Mouse (Mus musculus) cerebellum, adult (tissue): ENCODE data around the gene Magi1.
"Not testable (repeated sequence)": the region's sequence is repeated elsewhere in the genome, so short reads cannot be mapped to it uniquely, and the experiment has no call there.

Experiments used
- ATAC-seq: cut with Nextera tagmentation; 2 replicates; pipeline ENCODE4 v1.9.2; 2017; ENCODE audit warnings: mild to moderate bottlenecking, moderate library complexity, mixed read lengths; ENCODE audit not compliant: insufficient number of reproducible peaks, low FRiP score, low TSS enrichment

Gene Magi1

GRCm38 (mm10) chr6:93716686-93717625, 566.8 kb downstream of the Magi1 start:
- ATAC-seq = no peak

GRCm38 (mm10) chr6:93715181-93716180, 568.2 kb downstream of the Magi1 start:
- no peak for ATAC-seq

- ATAC-seq = no peak
Measured at GRCm38 (mm10) chr6:93704350-93704749, 579.4 kb downstream of the Magi1 start.

GRCm38 (mm10) chr6:93699436-93699835, 584.3 kb downstream of the Magi1 start:
- ATAC-seq = 0 out of 2 replicates have a peak, but pooled peaks have one; percentile 40

GRCm38 (mm10) chr6:93697956-93698355, 585.8 kb downstream of the Magi1 start:
- no peak for ATAC-seq

GRCm38 (mm10) chr6:93678766-93679165, 605.0 kb downstream of the Magi1 start:
- no peak for ATAC-seq

- ATAC-seq = no peak
Measured at GRCm38 (mm10) chr6:93666731-93667130, 617.0 kb downstream of the Magi1 start.

GRCm38 (mm10) chr6:93665056-93665805, 618.5 kb downstream of the Magi1 start:
- no peak for ATAC-seq

GRCm38 (mm10) chr6:93661139-93661538, 622.6 kb downstream of the Magi1 start:
- no peak for ATAC-seq

GRCm38 (mm10) chr6:93659534-93659933, 624.2 kb downstream of the Magi1 start:
- no peak for ATAC-seq

- 0 out of 2 replicates have a peak, but pooled peaks have one; percentile 49 for ATAC-seq
Measured at GRCm38 (mm10) chr6:93657187-93657974, 626.3 kb downstream of the Magi1 start.

GRCm38 (mm10) chr6:93648581-93649230, 635.0 kb downstream of the Magi1 start:
- ATAC-seq = no peak

GRCm38 (mm10) chr6:93629735-93630291, 653.9 kb downstream of the Magi1 start:
- ATAC-seq = not testable (repeated sequence)

- ATAC-seq = no peak
Measured at GRCm38 (mm10) chr6:93627200-93627599, 656.5 kb downstream of the Magi1 start.
